Mouse (Mus musculus) intestine, embryonic 14.5 days (tissue): Measurements from ENCODE around the gene Ubr7. TPM values are rescaled to one million over a fixed set of nuclear protein-coding genes. Genes with fewer than 3 reads are reported as not detected.

ENCODE experiments used
- ATAC-seq: fragments of 200-750 bp; cut with Nextera tagmentation; replicated peaks from 2 replicates; pipeline ENCODE4 v1.8.0; 2017; ENCODE audit warnings: low read depth, moderate number of reproducible peaks, moderate TSS enrichment, moderate library complexity; ENCODE audit not compliant: low FRiP score, low TSS enrichment
- DNase-seq: peaks from one replicate; pipeline ENCODE4 v3.0.0-alpha.2; 2018; ENCODE audit warnings: low spot score
- H3K27ac ChIP-seq: fragments of 300-500 bp; sonication (generic); 2 replicates; pipeline ENCODE4 v1.5.1; 2014; ENCODE audit warnings: low read depth, mild to moderate bottlenecking, control low read depth
- H3K27me3 ChIP-seq: fragments of 300-500 bp; sonication (generic); replicated peaks from 2 replicates; pipeline ENCODE4 v1.6.1; 2014; ENCODE audit warnings: low read length, control low read depth; ENCODE audit not compliant: control insufficient read depth, insufficient read depth
- H3K36me3 ChIP-seq: fragments of 300-500 bp; sonication (generic); 2 replicates; pipeline ENCODE4 v1.6.1; 2014; ENCODE audit warnings: low read length, control low read depth; ENCODE audit not compliant: control insufficient read depth, insufficient read depth
- H3K4me1 ChIP-seq: fragments of 300-500 bp; sonication (generic); replicated peaks from 2 replicates; pipeline ENCODE4 v1.6.1; 2014; ENCODE audit warnings: low read length, control low read depth, mixed read lengths; ENCODE audit not compliant: control insufficient read depth, insufficient read depth
- H3K4me2 ChIP-seq: fragments of 300-500 bp; sonication (generic); 2 replicates; pipeline ENCODE4 v1.6.1; 2014; ENCODE audit warnings: low read length
- H3K4me3 ChIP-seq: fragments of 300-500 bp; sonication (generic); 2 replicates; pipeline ENCODE4 v1.5.1; 2014; ENCODE audit warnings: low read depth, low read length, control low read depth, mixed read lengths
- H3K9ac ChIP-seq: fragments of 300-500 bp; sonication (generic); 2 replicates; pipeline ENCODE4 v1.6.1; 2014; ENCODE audit warnings: mild to moderate bottlenecking, low read length
- H3K9me3 ChIP-seq: fragments of 300-500 bp; sonication (generic); 2 replicates; pipeline ENCODE4 v1.6.1; 2016; ENCODE audit warnings: low read length, control low read depth; ENCODE audit not compliant: control insufficient read depth
- WGBS: fragments of 180-500 bp; shearing (Covaris S2); extraction: QIAGEN DNeasy Blood & Tissue Kit; methylation state at CpG from one replicate; pipeline ENCODE4 v1.1.7; 2014; 5-methylcytosine and 5-hydroxymethylcytosine counted together
- polyA plus RNA-seq: library from polyadenylated mRNA; unstranded; fragments of >200 nt; fragmentation: Nextera tagmentation; extraction: Ambion mirVana; gene quantifications from 2 replicates; pipeline ENCODE4 v1.2.1, GENCODE M21; 2014

The Ubr7 gene
- polyA plus RNA-seq, 1 experiment from 2014 or later, result 45.7 TPM

- Histone ChIP-seq H3K9ac (no peak overlapping the region), H3K27me3 (no peaks in the 10 kb centered on the region), H3K9me3 (no peaks in the 10 kb centered on the region), H3K36me3 (peaks cover 64% of the 10 kb centered on the region), H3K4me1 (no peaks in the 10 kb centered on the region), H3K27ac (no peak overlapping the region), H3K4me2 (no peak overlapping the region), H3K4me3 (no peak overlapping the region)
- DNase-seq, result no peak
- no peak for ATAC-seq
- 84% methylated on average over 5 of the region's 5 CpGs for WGBS
Measured at GRCm38 (mm10) chr12:102778151-102778550, 20.4 kb downstream of the Ubr7 start.

- DNase-seq, result no peak
Measured at GRCm38 (mm10) chr12:102779452-102779851, 21.7 kb downstream of the Ubr7 start.

GRCm38 (mm10) chr12:102782841-102783240, 25.1 kb downstream of the Ubr7 start:
- WGBS, result 95% methylated on average over 5 of the region's 5 CpGs

More at GRCm38 (mm10) chr12:102779452-102779851, 21.7 kb downstream of the Ubr7 start:
- Histone ChIP-seq H3K4me3 (no peak overlapping the region), H3K27me3 (no peaks in the 10 kb centered on the region), H3K9me3 (no peaks in the 10 kb centered on the region), H3K27ac (no peak overlapping the region), H3K4me2 (no peak overlapping the region), H3K36me3 (peaks cover 62% of the 10 kb centered on the region), H3K4me1 (no peaks in the 10 kb centered on the region), H3K9ac (no peak overlapping the region)
- ATAC-seq, result peak; percentile 60; the same call in 1 of the 2 replicates
- WGBS, result 50% methylated on average over 3 of the region's 3 CpGs

DNA sequence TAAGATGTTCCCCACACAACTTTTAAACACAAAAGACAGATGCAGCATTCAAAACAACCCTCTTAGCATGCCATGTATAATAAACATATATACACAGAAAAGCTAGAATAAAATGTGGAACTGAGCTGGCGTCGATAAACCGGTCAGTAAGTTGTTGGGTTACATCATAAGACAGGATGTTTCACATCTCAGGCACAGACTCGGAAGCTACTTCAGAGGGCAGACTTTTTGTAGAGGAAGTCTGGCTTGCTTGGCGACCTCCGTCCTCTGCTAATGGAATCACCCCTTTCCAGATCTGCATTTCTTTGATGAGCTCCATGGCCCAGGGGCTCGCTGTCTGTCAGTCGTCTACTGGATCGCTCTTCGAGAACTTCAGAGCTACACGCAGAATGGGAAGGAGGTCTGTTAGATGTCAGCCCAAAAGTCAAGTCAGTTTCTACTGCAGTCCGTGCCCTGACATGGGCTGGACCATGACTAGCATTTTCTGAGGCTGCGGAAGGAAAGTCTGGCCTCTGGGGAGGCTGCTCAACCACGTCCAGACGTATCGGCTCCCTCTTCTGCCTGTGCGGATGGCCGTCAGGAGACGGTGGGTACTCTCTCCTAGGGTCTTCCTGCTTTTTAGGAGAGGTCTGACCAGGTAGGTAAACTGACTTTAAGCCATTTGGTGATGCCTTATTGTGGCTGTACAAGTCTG, 27.3 kb downstream of the Ubr7 start:
- 76% methylated on average over 19 of the region's 19 CpGs for WGBS
- no peak overlapping the region for H3K27ac ChIP-seq
- H3K27me3 ChIP-seq, result no peaks in the 10 kb centered on the region
- H3K4me1 ChIP-seq, result no peaks in the 10 kb centered on the region
- no peak overlapping the region for H3K9ac ChIP-seq
- no peak for DNase-seq
- H3K4me3 ChIP-seq, result no peak overlapping the region
- no peak for ATAC-seq
- H3K36me3 ChIP-seq, result peaks cover 75% of the 10 kb centered on the region
- H3K4me2 ChIP-seq, result no peak overlapping the region
- no peaks in the 10 kb centered on the region for H3K9me3 ChIP-seq

More at GRCm38 (mm10) chr12:102782841-102783240, 25.1 kb downstream of the Ubr7 start:
- H3K9me3 ChIP-seq, result no peaks in the 10 kb centered on the region
- H3K9ac ChIP-seq, result no peak overlapping the region
- DNase-seq (no peak), ATAC-seq (no peak)
- no peaks in the 10 kb centered on the region for H3K27me3 ChIP-seq
- no peak overlapping the region for H3K4me3 ChIP-seq
- no peak overlapping the region for H3K4me2 ChIP-seq
- H3K27ac ChIP-seq, result no peak overlapping the region
- no peaks in the 10 kb centered on the region for H3K4me1 ChIP-seq
- peaks cover 62% of the 10 kb centered on the region for H3K36me3 ChIP-seq

GRCm38 (mm10) chr12:102785593-102785985, 27.8 kb downstream of the Ubr7 start:
- no peak overlapping the region for H3K9ac ChIP-seq
- peaks cover 80% of the 10 kb centered on the region for H3K36me3 ChIP-seq
- H3K27ac ChIP-seq, result no peak overlapping the region
- H3K9me3 ChIP-seq, result no peaks in the 10 kb centered on the region
- no peak for DNase-seq
- no peak overlapping the region for H3K4me2 ChIP-seq
- ATAC-seq, result no peak
- H3K4me3 ChIP-seq, result no peak overlapping the region
- 83% methylated on average over 5 of the region's 5 CpGs for WGBS
- no peaks in the 10 kb centered on the region for H3K4me1 ChIP-seq
- H3K27me3 ChIP-seq, result no peaks in the 10 kb centered on the region

GRCm38 (mm10) chr12:102787927-102788326, 30.2 kb downstream of the Ubr7 start:
- Histone ChIP-seq H3K36me3 (peaks cover 88% of the 10 kb centered on the region), H3K27me3 (no peaks in the 10 kb centered on the region), H3K4me1 (no peaks in the 10 kb centered on the region), H3K4me2 (no peak overlapping the region), H3K9me3 (no peaks in the 10 kb centered on the region), H3K4me3 (no peak overlapping the region), H3K27ac (no peak overlapping the region), H3K9ac (no peak overlapping the region)
- DNase-seq (no peak), ATAC-seq (no peak)
- 80% methylated on average over 7 of the region's 7 CpGs for WGBS

GRCm38 (mm10) chr12:102799528-102799927, 41.8 kb downstream of the Ubr7 start:
- Histone ChIP-seq H3K27ac (no peak overlapping the region), H3K4me1 (no peaks in the 10 kb centered on the region), H3K4me3 (no peak overlapping the region), H3K4me2 (no peak overlapping the region), H3K27me3 (no peaks in the 10 kb centered on the region), H3K36me3 (peaks cover 23% of the 10 kb centered on the region), H3K9ac (no peak overlapping the region), H3K9me3 (no peaks in the 10 kb centered on the region)
- DNase-seq (no peak), ATAC-seq (no peak)
- WGBS, result 87% methylated on average over 2 of the region's 2 CpGs

- Histone ChIP-seq H3K4me1 (no peaks in the 10 kb centered on the region), H3K27me3 (no peaks in the 10 kb centered on the region), H3K4me3 (no peak overlapping the region), H3K9me3 (no peaks in the 10 kb centered on the region), H3K27ac (no peak overlapping the region), H3K4me2 (no peak overlapping the region), H3K9ac (no peak overlapping the region), H3K36me3 (peaks cover 31% of the 10 kb centered on the region)
- no peak for DNase-seq
- no peak for ATAC-seq
- WGBS, result 83% methylated on average over 1 of the region's 1 CpGs
Measured at GRCm38 (mm10) chr12:102814858-102815257, 57.1 kb downstream of the Ubr7 start.

- H3K4me2 ChIP-seq, result no peak overlapping the region
- H3K4me1 ChIP-seq, result no peaks in the 10 kb centered on the region
- no peak for DNase-seq
- no peak overlapping the region for H3K27ac ChIP-seq
- no peak overlapping the region for H3K9ac ChIP-seq
- H3K9me3 ChIP-seq, result no peaks in the 10 kb centered on the region
- no peaks in the 10 kb centered on the region for H3K27me3 ChIP-seq
- H3K36me3 ChIP-seq, result 0 out of 2 replicates have a peak, but pooled peaks cover 4% of the 10 kb centered on the region
- WGBS, result 88% methylated on average over 1 of the region's 1 CpGs
- ATAC-seq, result no peak
- H3K4me3 ChIP-seq, result no peak overlapping the region
Measured at GRCm38 (mm10) chr12:102826399-102826798, 68.6 kb downstream of the Ubr7 start.
